Mouse (Mus musculus): ENCODE measurements around the gene Haus7. TPM values are rescaled to one million over a fixed set of nuclear protein-coding genes. Genes with fewer than 3 reads are reported as not detected.

The Haus7 gene
- polyA plus RNA-seq, 2 experiments = 26.9 to 37.4 TPM

DNA sequence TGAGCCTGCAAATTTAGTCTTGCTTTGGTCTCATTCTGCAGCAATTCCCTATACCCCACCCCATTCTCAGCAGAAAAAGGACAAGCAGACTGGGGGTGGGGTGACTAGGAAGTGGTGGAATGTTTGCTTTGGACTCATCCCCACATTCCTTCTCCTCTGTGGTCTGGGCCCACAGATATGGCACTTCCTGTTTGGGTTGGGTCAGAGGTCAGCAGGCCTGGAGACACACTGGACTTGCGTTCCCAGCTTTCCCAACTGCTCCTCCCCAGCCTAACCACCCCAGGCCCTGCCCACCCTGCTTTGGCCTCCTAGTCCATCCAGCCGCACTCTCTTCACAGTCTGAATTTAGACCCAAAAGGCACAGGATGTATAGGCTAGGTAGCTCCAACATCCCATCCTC is 17.8 kb upstream of the Haus7 start:
- Histone ChIP-seq H3K4me1 (replicated peaks; ENCODE audit: control insufficient read depth in 2 of 2, insufficient read depth in 2 of 2, low read length in 1 of 2) (peaks cover 0 to 21% of the 10 kb centered on the region in 2 experiments; a peak in 2 of 4 replicates), H3K4me2 (ENCODE audit: low read depth) (no peak overlapping the region), H3K4me3 (ENCODE audit: insufficient read depth in 1 of 2, low read depth in 2 of 2, low read length in 2 of 2) (no peak overlapping the region), H3K27me3 (ENCODE audit: control insufficient read depth, insufficient read depth, low read length) (no peaks in the 10 kb centered on the region), H3K27ac (no peak overlapping the region), H3K36me3 (replicated peaks; ENCODE audit: control insufficient read depth, insufficient read depth, low read depth) (no peaks in the 10 kb centered on the region), H3K9me3 (ENCODE audit: control insufficient read depth, low read length) (no peaks in the 10 kb centered on the region), H3K9ac (replicated peaks) (no peak overlapping the region)
- TF ChIP-seq EP300 (IDR thresholded peaks at IDR 0.05; ENCODE audit: low read depth) (no peak), CTCF (IDR thresholded peaks at IDR 0.05; ENCODE audit: low read depth) (no peak)
- peak in 2 of 3 experiments; percentile 12 to 25 for DNase-seq (ENCODE audit: low read depth in 3 of 3, low spot score in 3 of 3)
- WGBS (ENCODE audit: insufficient replicate concordance) = 60% methylated on average over 2 of the region's 2 CpGs
- ATAC-seq (ENCODE audit: insufficient read depth) = peak; percentile 70

DNA sequence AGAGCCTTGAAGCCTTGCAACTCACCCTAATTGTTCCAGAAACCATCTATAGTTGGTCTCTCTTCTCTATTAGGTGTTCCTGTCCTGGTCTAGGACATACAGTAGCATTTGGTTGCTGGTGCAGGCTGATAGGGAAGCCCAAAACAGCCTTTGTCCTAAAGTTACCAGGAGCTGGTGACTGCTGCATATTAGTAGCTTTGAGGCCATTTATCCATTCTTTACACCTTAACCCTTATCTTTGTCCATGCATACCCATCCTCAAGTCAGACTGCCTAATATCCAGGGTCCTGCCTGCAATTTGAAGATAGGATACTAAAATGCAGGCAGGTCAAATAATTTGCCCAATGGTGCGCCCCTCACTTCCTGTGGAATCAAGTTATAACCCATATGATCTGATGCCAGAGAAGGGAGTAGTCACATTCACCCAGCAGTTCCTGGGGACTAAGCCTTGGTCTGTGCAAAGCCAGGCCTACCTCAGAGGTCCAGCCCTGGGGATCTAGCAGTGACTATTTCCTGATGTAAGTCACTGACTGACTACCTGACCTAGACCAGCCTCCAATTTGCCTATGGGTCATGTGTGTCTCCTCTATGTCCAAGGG is 16.9 kb upstream of the Haus7 start:
- no peak for TF ChIP-seq CTCF (IDR thresholded peaks at IDR 0.05; ENCODE audit: low read depth)
- no peak for TF ChIP-seq EP300 (IDR thresholded peaks at IDR 0.05; ENCODE audit: low read depth)
- peak; percentile 57; the same call in 1 of the 2 replicates for ATAC-seq (ENCODE audit: insufficient read depth)

DNA sequence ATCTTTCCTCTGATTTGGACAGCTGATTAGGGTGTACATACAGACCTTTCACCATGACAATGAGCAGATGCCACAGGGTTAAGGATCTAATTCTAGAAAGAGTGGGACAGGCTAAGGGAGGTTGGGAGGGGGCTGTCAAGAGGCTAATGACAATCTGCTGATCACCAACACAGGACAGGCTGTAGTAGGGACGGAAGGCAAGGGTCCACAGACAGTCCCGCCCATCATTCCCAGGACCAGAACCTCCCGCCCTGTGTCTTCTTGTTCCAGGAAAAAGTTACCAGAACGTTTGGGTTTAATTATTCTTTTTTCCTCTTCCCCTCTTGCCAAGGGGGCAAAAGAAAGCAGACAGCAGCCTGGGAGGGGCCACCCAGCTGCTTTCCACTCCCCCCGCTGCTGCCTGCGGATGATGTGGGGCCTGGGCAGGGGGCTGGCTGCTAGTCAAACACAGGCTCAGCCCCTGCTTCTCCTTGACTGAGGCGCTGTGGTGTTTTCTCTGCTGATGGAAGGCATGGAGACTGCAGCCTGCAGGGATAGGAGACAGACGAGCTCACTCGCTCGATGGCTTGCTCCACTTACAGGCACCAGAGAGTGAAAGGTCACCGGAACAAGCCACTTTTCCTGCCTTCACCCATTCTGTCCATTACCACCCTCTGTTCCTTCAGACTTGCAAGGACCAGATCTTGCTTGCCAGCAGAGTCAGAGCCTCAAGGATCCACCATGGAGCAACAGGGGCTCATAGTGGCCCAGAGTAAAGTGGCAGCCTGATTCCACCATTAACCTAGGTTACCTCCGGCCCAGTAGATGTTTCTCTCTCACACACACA is 15.7 kb upstream of the Haus7 start:
- Histone ChIP-seq H3K4me1 (replicated peaks; ENCODE audit: control insufficient read depth in 2 of 2, insufficient read depth in 2 of 2, low read length in 1 of 2) (peaks cover 0 to 19% of the 10 kb centered on the region in 2 experiments; a peak in 2 of 4 replicates), H3K27me3 (ENCODE audit: control insufficient read depth, insufficient read depth, low read length) (no peaks in the 10 kb centered on the region), H3K4me2 (ENCODE audit: low read depth) (no peak overlapping the region), H3K4me3 (ENCODE audit: insufficient read depth in 1 of 2, low read depth in 2 of 2, low read length in 2 of 2) (no peak overlapping the region), H3K36me3 (replicated peaks; ENCODE audit: control insufficient read depth, insufficient read depth, low read depth) (no peaks in the 10 kb centered on the region), H3K27ac (no peak overlapping the region), H3K9me3 (ENCODE audit: control insufficient read depth, low read length) (no peaks in the 10 kb centered on the region), H3K9ac (replicated peaks) (no peak overlapping the region)
- no peak for DNase-seq (ENCODE audit: low read depth in 3 of 3, low spot score in 3 of 3)
- no peak for ATAC-seq (ENCODE audit: insufficient read depth)
- no peak for TF ChIP-seq CTCF (IDR thresholded peaks at IDR 0.05; ENCODE audit: low read depth)
- no peak for TF ChIP-seq EP300 (IDR thresholded peaks at IDR 0.05; ENCODE audit: low read depth)
- 58% methylated on average over 12 of the region's 12 CpGs for WGBS (ENCODE audit: insufficient replicate concordance)

More for the DNA sequence above, 16.9 kb upstream of the Haus7 start:
- WGBS (ENCODE audit: insufficient replicate concordance) = 18% methylated on average over 1 of the region's 1 CpGs
- H3K9me3 ChIP-seq (ENCODE audit: control insufficient read depth, low read length) = no peaks in the 10 kb centered on the region
- no peak overlapping the region for H3K27ac ChIP-seq
- H3K4me1 ChIP-seq (replicated peaks; ENCODE audit: control insufficient read depth in 2 of 2, insufficient read depth in 2 of 2, low read length in 1 of 2) = peaks cover 0 to 21% of the 10 kb centered on the region in 2 experiments; a peak in 2 of 4 replicates
- no peak overlapping the region for H3K4me2 ChIP-seq (ENCODE audit: low read depth)
- no peaks in the 10 kb centered on the region for H3K36me3 ChIP-seq (replicated peaks; ENCODE audit: control insufficient read depth, insufficient read depth, low read depth)
- no peak overlapping the region for H3K4me3 ChIP-seq (ENCODE audit: insufficient read depth in 1 of 2, low read depth in 2 of 2, low read length in 2 of 2)
- DNase-seq (ENCODE audit: low read depth in 3 of 3, low spot score in 3 of 3) = peak in 1 of 3 experiments; percentile 3
- no peaks in the 10 kb centered on the region for H3K27me3 ChIP-seq (ENCODE audit: control insufficient read depth, insufficient read depth, low read length)
- no peak overlapping the region for H3K9ac ChIP-seq (replicated peaks)

DNA sequence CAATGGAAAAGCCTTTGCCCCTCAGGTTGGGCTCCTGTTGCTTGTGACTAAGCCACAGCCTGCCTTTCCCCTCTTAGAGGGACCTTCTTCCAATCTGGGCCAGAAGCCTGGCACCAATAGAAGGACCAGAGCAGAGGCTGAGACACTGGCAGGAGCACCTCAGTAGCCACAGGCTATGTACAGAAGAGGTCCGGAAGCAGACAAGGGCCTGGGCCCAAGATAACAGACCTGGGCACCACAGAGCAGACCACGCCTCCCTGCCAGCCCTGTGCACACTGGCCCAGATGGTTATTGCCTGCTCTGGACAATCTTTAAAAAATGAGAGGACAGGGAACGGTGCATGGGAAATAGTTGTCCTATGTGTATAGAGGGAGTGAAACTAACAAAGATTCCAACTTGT is 12.9 kb upstream of the Haus7 start:
- no peak overlapping the region for H3K9ac ChIP-seq (replicated peaks)
- H3K4me1 ChIP-seq (replicated peaks; ENCODE audit: control insufficient read depth in 2 of 2, insufficient read depth in 2 of 2, low read length in 1 of 2) = peaks cover 0 to 16% of the 10 kb centered on the region in 2 experiments; a peak in 2 of 4 replicates
- no peaks in the 10 kb centered on the region for H3K27me3 ChIP-seq (ENCODE audit: control insufficient read depth, insufficient read depth, low read length)
- H3K4me2 ChIP-seq (ENCODE audit: low read depth) = no peak overlapping the region
- ATAC-seq (ENCODE audit: insufficient read depth) = no peak
- no peak overlapping the region for H3K27ac ChIP-seq
- 41% methylated on average over 3 of the region's 3 CpGs for WGBS (ENCODE audit: insufficient replicate concordance)
- TF ChIP-seq EP300 (IDR thresholded peaks at IDR 0.05; ENCODE audit: low read depth) = no peak
- TF ChIP-seq CTCF (IDR thresholded peaks at IDR 0.05; ENCODE audit: low read depth) = no peak
- H3K36me3 ChIP-seq (replicated peaks; ENCODE audit: control insufficient read depth, insufficient read depth, low read depth) = no peaks in the 10 kb centered on the region
- no peak for DNase-seq (ENCODE audit: low read depth in 3 of 3, low spot score in 3 of 3)
- H3K4me3 ChIP-seq (ENCODE audit: insufficient read depth in 1 of 2, low read depth in 2 of 2, low read length in 2 of 2) = no peak overlapping the region
- no peaks in the 10 kb centered on the region for H3K9me3 ChIP-seq (ENCODE audit: control insufficient read depth, low read length)

DNA sequence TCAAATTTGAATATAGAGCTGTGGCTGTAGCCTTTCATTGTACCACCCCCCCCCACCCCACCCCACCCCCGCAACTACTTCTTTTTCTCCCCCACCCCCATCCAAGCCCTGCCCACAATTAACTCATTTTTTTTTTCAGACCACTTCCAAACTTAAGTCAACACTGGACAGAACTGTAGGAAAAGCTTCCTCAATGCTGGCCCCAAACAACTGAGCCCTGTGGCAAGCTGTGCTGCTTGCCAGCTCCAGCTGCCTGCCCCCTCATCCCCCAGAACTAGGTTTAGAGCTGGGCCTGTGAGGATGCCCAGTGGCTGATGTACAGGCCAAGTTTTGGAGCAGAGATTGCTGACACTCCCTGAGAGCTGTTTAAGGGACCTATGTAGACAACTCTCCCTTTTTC is 9.9 kb upstream of the Haus7 start:
- Histone ChIP-seq H3K4me3 (ENCODE audit: insufficient read depth in 1 of 2, low read depth in 2 of 2, low read length in 2 of 2) (no peak overlapping the region), H3K4me1 (replicated peaks; ENCODE audit: control insufficient read depth in 2 of 2, insufficient read depth in 2 of 2, low read length in 1 of 2) (no peaks in the 10 kb centered on the region), H3K27me3 (ENCODE audit: control insufficient read depth, insufficient read depth, low read length) (no peaks in the 10 kb centered on the region), H3K9ac (replicated peaks) (no peak overlapping the region), H3K27ac (no peak overlapping the region), H3K9me3 (ENCODE audit: control insufficient read depth, low read length) (no peaks in the 10 kb centered on the region), H3K4me2 (ENCODE audit: low read depth) (no peak overlapping the region), H3K36me3 (replicated peaks; ENCODE audit: control insufficient read depth, insufficient read depth, low read depth) (no peaks in the 10 kb centered on the region)
- WGBS (ENCODE audit: insufficient replicate concordance) = 57% methylated on average over 1 of the region's 1 CpGs
- TF ChIP-seq EP300 (IDR thresholded peaks at IDR 0.05; ENCODE audit: low read depth) = no peak
- TF ChIP-seq CTCF (IDR thresholded peaks at IDR 0.05; ENCODE audit: low read depth) = no peak
- ATAC-seq (ENCODE audit: insufficient read depth) (no peak), DNase-seq (ENCODE audit: low read depth in 3 of 3, low spot score in 3 of 3) (no peak)
